Mouse (Mus musculus): ENCODE results near the gene Mcfd2. TPM values are rescaled to one million over a fixed set of nuclear protein-coding genes. Genes with fewer than 3 reads are reported as not detected.

Mcfd2 gene
- polyA plus RNA-seq, 1 experiment from 2014 or later, result 46.9 TPM

DNA sequence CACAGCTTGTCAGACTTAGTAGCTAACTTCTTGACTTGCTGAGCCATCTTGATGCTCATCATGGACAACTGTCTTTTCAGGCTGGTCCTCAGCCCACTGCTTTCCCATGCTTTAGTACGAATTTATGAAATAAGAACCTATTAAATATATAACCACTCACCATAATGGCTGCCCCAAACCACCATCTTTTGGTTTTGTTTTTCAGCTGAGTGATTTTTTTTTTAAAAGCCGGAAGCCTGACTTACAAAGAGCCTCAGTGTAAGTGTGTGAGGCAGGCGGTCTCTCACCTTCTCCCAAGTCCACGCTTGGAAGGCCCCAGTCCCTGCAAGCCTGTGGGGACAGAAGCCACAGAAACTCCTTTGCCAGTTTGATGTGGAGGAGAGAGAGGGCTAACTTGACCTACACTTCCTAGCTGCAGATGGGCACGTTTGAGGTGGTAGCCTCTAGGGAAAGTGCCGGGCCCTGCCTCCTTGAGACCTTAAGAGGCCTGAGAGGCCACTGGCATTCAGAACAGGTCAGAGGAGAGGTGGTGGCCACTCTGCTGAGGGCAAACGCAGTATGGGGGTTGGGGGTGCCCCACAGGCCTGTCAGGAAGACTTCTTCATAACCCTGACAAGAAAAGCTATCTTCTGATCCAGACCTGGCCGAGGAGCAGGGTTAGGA is 20.9 kb upstream of the Mcfd2 start:
- Histone ChIP-seq H3K36me3 (no peaks in the 10 kb centered on the region), H3K4me3 (no peak overlapping the region), H3K4me1 (replicated peaks) (peaks cover 24% of the 10 kb centered on the region), H3K27ac (replicated peaks) (no peak overlapping the region), H3K4me2 (no peak overlapping the region), H3K27me3 (peaks cover 19% of the 10 kb centered on the region), H3K9ac (no peak overlapping the region), H3K9me3 (no peaks in the 10 kb centered on the region)
- no peak for ATAC-seq (ENCODE audit: low FRiP score, low read depth)
- 70% methylated on average over 8 of the region's 8 CpGs for WGBS

DNA sequence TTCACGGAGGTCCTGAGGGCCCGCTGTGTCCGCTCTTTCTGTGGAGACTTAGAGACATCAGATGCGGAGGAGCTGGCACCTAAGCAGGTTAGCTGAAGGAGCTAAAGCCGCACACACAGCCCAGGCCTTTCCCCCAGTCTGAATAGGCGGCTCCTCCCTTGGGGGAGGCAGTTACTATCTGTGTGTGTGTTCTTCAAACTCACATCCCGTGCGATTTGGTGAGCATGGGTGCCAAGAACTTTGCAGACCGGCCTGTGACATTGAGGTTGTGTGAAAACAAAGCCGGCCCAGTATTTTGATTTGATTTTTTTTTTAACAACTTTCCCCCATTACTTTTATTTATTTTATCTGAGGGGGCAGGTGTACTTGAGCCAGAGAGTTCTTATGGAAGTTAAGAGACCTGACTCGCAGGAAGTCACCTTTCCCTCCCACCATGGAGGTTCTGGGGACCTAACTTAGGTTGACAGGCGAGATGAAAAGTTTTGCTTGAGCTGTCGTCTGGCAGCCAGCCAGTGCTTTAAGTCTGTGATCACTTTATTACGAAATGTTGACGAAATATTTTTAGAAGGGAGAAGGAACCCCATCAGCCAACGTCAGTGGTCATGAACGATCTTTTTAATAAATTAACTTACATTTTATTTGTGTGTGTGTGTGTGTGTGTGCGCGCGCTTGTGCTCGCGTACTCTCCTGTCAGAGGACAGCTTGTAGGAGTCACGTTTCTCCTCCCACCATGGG is 20.2 kb upstream of the Mcfd2 start:
- 80% methylated on average over 23 of the region's 23 CpGs for WGBS
- H3K36me3 ChIP-seq, result no peaks in the 10 kb centered on the region
- no peaks in the 10 kb centered on the region for H3K9me3 ChIP-seq
- no peak overlapping the region for H3K9ac ChIP-seq
- H3K27me3 ChIP-seq, result peaks cover 19% of the 10 kb centered on the region
- H3K4me1 ChIP-seq (replicated peaks), result peaks cover 31% of the 10 kb centered on the region
- ATAC-seq (ENCODE audit: low FRiP score, low read depth), result no peak
- H3K27ac ChIP-seq (replicated peaks), result no peak overlapping the region
- no peak overlapping the region for H3K4me2 ChIP-seq
- H3K4me3 ChIP-seq, result no peak overlapping the region

DNA sequence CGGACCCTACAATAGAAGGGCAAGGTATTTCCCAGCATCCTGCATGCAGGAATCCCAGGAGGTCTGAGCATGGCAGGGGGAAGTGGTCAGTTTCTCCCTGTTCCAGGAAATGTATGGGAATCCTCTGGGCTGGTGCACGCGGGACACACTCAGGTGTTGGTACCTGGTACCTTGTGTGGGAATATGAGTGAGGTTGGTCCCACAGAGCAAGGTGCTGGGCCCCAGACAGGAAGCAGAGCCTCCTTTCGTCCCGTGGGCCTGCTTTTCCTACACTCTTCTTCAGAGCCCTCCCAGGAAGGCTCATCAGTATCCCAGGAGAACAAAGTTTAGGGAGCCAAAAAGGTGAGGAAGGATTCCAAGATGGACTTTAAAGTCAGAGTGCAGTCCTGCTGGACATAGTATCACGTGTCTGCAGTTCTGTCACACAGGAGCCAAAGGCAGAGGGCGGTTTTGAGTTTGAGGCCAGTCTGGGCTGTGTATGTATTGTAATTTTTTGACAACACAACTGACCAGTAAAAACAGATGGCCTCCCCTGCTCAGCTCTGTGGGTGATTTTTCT is 18.8 kb upstream of the Mcfd2 start:
- WGBS, result 63% methylated on average over 7 of the region's 7 CpGs
- Histone ChIP-seq H3K27ac (replicated peaks) (no peak overlapping the region), H3K4me3 (peak overlapping the region; percentile 77), H3K4me1 (replicated peaks) (peaks cover 31% of the 10 kb centered on the region), H3K36me3 (no peaks in the 10 kb centered on the region), H3K9ac (peak overlapping the region; percentile 73; the same call in 1 of the 2 replicates), H3K4me2 (peak overlapping the region; percentile 99), H3K9me3 (no peaks in the 10 kb centered on the region), H3K27me3 (peaks cover 19% of the 10 kb centered on the region)
- ATAC-seq (ENCODE audit: low FRiP score, low read depth), result no peak

DNA sequence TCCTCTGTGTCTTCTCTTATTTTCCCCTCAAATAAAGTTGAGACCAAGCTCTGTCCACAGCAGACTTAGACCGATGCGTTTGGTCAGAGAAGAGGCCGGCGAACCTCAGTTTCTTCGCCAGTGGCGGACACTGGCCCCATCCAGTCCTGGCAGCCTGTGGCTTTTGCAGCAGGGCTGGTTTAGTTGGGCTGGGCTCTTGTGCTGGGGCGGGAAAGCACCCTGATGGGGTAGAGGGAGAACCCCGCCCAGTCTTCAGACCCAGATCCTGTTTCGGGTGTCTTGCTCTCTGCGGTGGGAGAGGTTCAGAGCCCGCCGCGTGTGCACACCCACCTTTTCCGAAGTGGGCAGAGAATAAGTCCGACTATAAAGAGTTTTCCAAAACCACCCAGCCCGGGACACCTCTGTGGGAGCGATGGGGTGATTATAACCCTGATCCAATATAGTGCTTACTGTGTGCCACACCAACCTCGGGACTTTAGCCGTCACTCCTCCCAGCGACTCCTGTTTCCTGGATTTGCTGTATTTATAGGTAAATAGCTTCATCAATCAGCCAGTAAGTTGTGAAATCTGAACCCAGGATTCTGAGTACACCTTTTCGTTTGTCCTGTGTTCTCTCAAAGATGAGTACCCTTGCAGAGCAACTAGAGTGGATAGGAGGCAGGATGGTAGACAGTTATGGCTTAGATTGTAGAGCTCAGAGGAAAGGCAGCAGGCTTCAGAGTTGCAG is 18.2 kb upstream of the Mcfd2 start:
- H3K27me3 ChIP-seq, result peaks cover 19% of the 10 kb centered on the region
- WGBS, result 6% methylated on average over 21 of the region's 21 CpGs

DNA sequence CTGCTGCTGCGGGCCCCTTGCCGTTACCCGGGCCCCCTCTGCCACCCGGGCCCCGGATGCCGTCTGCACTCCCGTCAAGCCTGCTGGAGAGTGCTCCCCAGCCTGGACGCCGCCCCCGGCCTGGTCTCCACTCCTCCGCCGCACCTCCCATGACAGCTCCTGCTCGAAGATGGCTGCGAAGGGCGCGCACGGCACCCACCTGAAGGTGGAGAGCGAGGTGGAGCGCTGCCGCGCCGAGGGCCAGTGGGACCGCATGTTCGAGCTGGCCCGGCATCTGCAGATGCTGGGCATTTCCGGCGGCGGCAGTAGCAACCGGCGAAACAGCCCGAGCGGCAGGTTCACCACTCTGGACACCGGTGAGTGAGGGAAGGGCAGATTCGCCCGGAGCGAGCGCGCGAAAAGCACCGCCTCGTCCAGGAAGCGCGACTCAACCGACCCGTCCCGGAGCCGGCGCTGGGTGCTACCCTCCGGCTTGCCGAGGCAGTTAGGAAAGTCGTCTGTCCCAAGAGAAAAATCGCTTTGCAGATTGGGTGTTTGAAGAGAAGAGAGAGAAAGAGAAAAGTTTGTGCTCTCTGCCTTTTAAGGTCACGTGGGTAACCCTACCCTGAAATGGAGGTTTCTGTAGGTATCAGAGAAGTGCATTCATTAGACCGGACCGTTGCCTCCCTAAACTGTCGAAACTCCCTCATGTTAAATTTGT is 17.5 kb upstream of the Mcfd2 start:
- Histone ChIP-seq H3K4me2 (peak overlapping the region; percentile 99), H3K4me3 (peak overlapping the region; percentile 77), H3K9ac (peak overlapping the region; percentile 73), H3K27ac (replicated peaks) (peak overlapping the region; percentile 80), H3K36me3 (no peaks in the 10 kb centered on the region), H3K4me1 (replicated peaks) (peaks cover 31% of the 10 kb centered on the region), H3K27me3 (peaks cover 19% of the 10 kb centered on the region), H3K9me3 (no peaks in the 10 kb centered on the region)
- under 1% methylated on average over 56 of the region's 56 CpGs for WGBS
- ATAC-seq (ENCODE audit: low FRiP score, low read depth), result peak; percentile 70

More for the DNA sequence above, 18.2 kb upstream of the Mcfd2 start:
- ATAC-seq (ENCODE audit: low FRiP score, low read depth), result no peak
- no peaks in the 10 kb centered on the region for H3K36me3 ChIP-seq
- peak overlapping the region; percentile 73 for H3K9ac ChIP-seq
- no peaks in the 10 kb centered on the region for H3K9me3 ChIP-seq
- peaks cover 31% of the 10 kb centered on the region for H3K4me1 ChIP-seq (replicated peaks)
- H3K4me2 ChIP-seq, result peak overlapping the region; percentile 99
- peak overlapping the region; percentile 77 for H3K4me3 ChIP-seq
- H3K27ac ChIP-seq (replicated peaks), result no peak overlapping the region

DNA sequence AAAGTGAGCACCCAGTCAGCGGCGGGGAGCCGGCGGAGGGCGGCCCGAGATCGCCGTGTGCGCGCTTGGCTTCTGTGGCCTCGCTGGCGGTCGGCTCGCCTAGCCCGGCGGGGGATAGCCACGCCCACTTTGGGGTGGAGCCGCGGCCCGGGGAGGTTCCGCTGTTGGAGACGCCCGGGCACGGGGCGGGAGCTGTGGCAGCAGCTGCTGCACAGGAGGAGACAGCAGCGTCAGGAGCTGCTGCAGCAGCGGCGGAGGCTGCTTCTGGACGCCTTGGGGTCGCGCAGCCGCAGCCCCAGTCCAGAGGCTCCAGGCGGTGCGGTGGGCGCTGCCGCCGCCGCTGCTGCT is 16.9 kb upstream of the Mcfd2 start, which contains the start of gene Ttc7:
Gene Ttc7 (plus strand): TSS at position 181 of the 348 bp plus-strand sequence.
- H3K27me3 ChIP-seq, result peaks cover 19% of the 10 kb centered on the region
- ATAC-seq (ENCODE audit: low FRiP score, low read depth), result peak; percentile 94
- 2% methylated on average over 37 of the region's 38 CpGs for WGBS

DNA sequence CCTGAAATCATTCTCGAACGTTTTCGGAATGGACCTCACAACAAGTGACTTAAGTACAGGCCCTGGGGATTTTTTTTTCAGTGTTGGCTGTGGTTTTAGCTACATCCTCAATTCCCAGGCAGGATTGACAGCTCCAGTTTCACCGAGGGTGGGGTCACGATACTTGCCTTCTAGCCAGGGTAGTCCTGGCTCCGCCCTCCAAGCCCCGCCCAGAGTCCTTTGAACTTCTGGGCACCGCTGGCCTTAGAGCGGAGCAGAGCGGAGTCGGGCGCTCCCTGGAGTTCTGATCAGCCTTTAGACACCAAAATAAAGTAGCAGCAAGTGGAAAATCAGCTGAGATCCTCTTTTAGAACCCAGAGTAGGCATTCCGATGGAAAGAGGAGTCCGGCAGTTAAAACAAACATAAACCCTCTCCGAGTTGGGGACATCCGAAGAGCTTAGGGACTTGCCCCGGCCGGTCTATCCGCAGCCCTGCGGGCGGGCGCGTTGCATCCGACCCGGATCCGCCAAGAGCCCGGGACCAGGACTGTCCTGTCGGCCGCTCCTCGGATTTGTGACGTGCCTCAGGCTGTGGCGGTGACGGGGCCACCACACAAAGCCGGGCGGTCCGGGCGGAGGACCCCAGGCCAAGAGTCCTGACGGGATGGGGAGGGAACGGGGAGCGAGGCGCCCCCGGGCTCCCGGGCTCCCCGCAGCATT is 16.4 kb upstream of the Mcfd2 start:
- Histone ChIP-seq H3K4me3 (peak overlapping the region; percentile 77), H3K27me3 (peaks cover 19% of the 10 kb centered on the region), H3K27ac (replicated peaks) (peak overlapping the region; percentile 80), H3K4me1 (replicated peaks) (peaks cover 31% of the 10 kb centered on the region), H3K9me3 (no peaks in the 10 kb centered on the region), H3K4me2 (peak overlapping the region; percentile 99), H3K9ac (peak overlapping the region; percentile 73), H3K36me3 (no peaks in the 10 kb centered on the region)
- WGBS, result under 1% methylated on average over 43 of the region's 44 CpGs
- ATAC-seq (ENCODE audit: low FRiP score, low read depth), result peak; percentile 82

More for the DNA sequence above, 16.9 kb upstream of the Mcfd2 start, which contains the start of gene Ttc7:
- peak within 1 kb of the TSS; percentile 80 for H3K27ac ChIP-seq (replicated peaks)
- peak within 1 kb of the TSS; percentile 99 for H3K4me2 ChIP-seq
- peak within 1 kb of the TSS; percentile 77 for H3K4me3 ChIP-seq
- H3K36me3 ChIP-seq, result no peaks in the 10 kb centered on the region
- no peaks in the 10 kb centered on the region for H3K9me3 ChIP-seq
- H3K9ac ChIP-seq, result peak within 1 kb of the TSS; percentile 73
- H3K4me1 ChIP-seq (replicated peaks), result peaks cover 31% of the 10 kb centered on the region

DNA sequence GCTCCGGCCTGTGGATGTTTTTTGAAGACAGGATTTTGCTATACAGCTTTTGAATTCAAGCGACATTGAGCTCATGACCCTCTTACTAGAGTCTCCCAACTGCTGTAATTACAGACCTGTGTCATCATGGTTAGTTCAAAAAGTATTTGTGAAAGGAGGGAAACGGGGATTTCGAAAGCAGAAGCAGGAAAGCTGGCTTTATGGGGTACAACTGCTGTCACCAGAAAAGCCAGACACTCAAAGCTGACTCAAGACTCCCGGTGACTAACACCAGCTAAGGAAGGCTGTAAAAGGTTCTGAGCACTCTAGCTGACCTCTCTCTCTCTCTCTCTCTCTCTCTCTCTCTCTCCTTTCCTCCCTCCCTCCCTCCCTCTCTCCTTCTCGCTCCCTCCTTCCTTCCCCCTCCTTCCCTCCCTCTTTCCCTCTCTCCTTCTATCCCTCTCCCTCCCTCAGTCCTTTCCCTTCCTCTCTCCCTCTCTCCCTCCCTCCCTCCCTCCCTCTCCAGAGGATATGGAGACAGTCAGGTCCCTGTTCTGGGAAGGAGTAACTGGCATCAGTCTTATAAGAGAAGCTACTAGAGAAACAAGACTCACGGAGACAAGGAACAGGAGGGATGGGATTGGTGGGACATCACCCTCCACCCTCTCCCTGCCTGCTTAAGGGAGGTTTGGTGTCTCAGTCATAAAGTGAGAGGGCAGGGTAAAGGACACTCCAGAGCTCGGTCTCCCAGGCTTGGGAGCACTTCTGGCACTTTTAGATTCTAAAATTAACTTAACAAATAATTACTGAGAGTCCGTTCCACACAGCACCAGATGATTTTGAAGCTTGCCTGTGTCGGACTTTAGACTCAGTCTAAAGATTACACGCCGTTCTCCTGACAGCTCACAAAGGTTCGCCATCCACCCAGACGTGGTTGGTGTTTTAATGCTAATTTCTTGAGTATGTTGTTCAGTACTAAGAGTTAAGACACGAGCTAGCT is 9.9 kb upstream of the Mcfd2 start:
- no peaks in the 10 kb centered on the region for H3K27me3 ChIP-seq
- H3K9ac ChIP-seq, result no peak overlapping the region
- ATAC-seq (ENCODE audit: low FRiP score, low read depth), result no peak
- no peaks in the 10 kb centered on the region for H3K4me1 ChIP-seq (replicated peaks)
- no peaks in the 10 kb centered on the region for H3K9me3 ChIP-seq
- no peak overlapping the region for H3K27ac ChIP-seq (replicated peaks)
- no peak overlapping the region for H3K4me2 ChIP-seq
- 65% methylated on average over 15 of the region's 15 CpGs for WGBS
- no peaks in the 10 kb centered on the region for H3K36me3 ChIP-seq
- H3K4me3 ChIP-seq, result no peak overlapping the region

DNA sequence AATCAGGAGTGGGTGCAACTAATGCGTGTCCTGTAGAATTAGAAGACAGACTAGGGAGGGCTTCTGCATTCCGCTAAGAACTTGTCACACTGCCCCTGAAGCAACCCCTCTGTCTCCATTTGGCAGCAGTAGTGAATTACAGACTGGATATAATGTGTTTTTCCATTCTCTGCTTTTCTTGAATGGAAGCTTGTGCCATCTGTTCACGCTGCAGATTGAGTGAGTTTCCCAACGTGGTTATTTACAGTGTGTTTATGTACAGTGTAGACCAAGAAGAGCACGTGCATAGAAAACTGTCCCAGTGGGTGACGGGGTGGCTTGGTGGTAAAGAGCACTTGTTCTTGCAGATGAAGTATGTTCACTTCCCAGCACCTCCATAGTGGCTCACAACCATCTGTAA is 3.7 kb upstream of the Mcfd2 start:
- Histone ChIP-seq H3K4me3 (no peak overlapping the region), H3K36me3 (no peaks in the 10 kb centered on the region), H3K27ac (replicated peaks) (no peak overlapping the region), H3K9ac (no peak overlapping the region), H3K9me3 (no peaks in the 10 kb centered on the region), H3K4me2 (no peak overlapping the region), H3K4me1 (replicated peaks) (peaks cover 7% of the 10 kb centered on the region), H3K27me3 (no peaks in the 10 kb centered on the region)
- 61% methylated on average over 6 of the region's 6 CpGs for WGBS
- ATAC-seq (ENCODE audit: low FRiP score, low read depth), result no peak
